Mouse (Mus musculus) G1E (cell line): ENCODE data around the gene Hnrnpul1. TPM values are rescaled to one million over a fixed set of nuclear protein-coding genes. Genes with fewer than 3 reads are reported as not detected.
"Not testable (repeated sequence)": the region's sequence is repeated elsewhere in the genome, so short reads cannot be mapped to it uniquely, and the experiment has no call there.

Source experiments
- ATAC-seq: 2 replicates; pipeline ENCODE4 v1.8.0; 2016; ENCODE audit warnings: mild to moderate bottlenecking; ENCODE audit not compliant: insufficient number of reproducible peaks, poor library complexity, low FRiP score, severe bottlenecking; ENCODE audit errors: extremely low read depth
- DNase-seq: peaks from one replicate; pipeline ENCODE4 v3.0.0; 2012; ENCODE audit warnings: low spot score
- H3K27me3 ChIP-seq: 2 replicates; pipeline ENCODE4 v1.6.1; 2012; ENCODE audit warnings: mild to moderate bottlenecking, low read length, inconsistent platforms; ENCODE audit not compliant: insufficient read depth
- H3K36me3 ChIP-seq: replicated peaks from 2 replicates; pipeline ENCODE3; 2012; ENCODE audit warnings: mild to moderate bottlenecking, inconsistent platforms
- H3K4me1 ChIP-seq: 2 replicates; pipeline ENCODE4 v1.6.1; 2012; ENCODE audit warnings: low read depth, low read length, inconsistent platforms, mixed read lengths; ENCODE audit not compliant: insufficient read depth
- H3K4me3 ChIP-seq: 2 replicates; pipeline ENCODE4 v1.5.1; 2012; ENCODE audit warnings: low read depth, mild to moderate bottlenecking, inconsistent platforms, low read length, moderate library complexity, mixed read lengths
- H3K9me3 ChIP-seq: replicated peaks from 2 replicates; pipeline ENCODE4 v1.6.1; 2012; ENCODE audit warnings: inconsistent platforms
- CTCF ChIP-seq: IDR thresholded peaks from 2 replicates; pipeline ENCODE4 v1.5.1; 2012; ENCODE audit warnings: low read depth, low read length, inconsistent platforms, mixed read lengths
- GATA1 ChIP-seq: IDR thresholded peaks from 2 replicates; pipeline ENCODE4 v1.6.1; 2012; ENCODE audit warnings: borderline replicate concordance, low read length, inconsistent platforms, mixed read lengths
- GATA2 ChIP-seq: IDR thresholded peaks from 2 replicates; pipeline ENCODE4 v1.6.1; 2012; ENCODE audit warnings: low read depth, low read length, inconsistent platforms, borderline replicate concordance
- POLR2AphosphoS5 ChIP-seq: IDR thresholded peaks from 2 replicates; pipeline ENCODE4 v1.6.1; 2012; ENCODE audit warnings: low read depth, low read length, inconsistent platforms; ENCODE audit not compliant: insufficient replicate concordance
- TAL1 ChIP-seq: conservative IDR thresholded peaks from 2 replicates; pipeline ENCODE4 v1.6.1; 2012; ENCODE audit warnings: low read depth, low read length, inconsistent platforms, mixed read lengths
- polyA plus RNA-seq: library from polyadenylated mRNA; stranded (reverse); fragments of >175 nt; gene quantifications from 2 replicates; pipeline ENCODE4 v1.2.3, GENCODE M21; 2012
- total RNA-seq, 2 experiments: library from RNA; stranded (forward) in 1 of 2; stranded (reverse) in 1 of 2; fragments of 200-1000 nt in 1 of 2; fragments of >200 nt in 1 of 2; fragmentation: Nextera tagmentation in 1 of 2; gene quantifications; 2 replicates each; pipeline ENCODE4 v1.2.3; 2014 to 2017

Hnrnpul1 gene
- total and polyA plus RNA-seq, 3 experiments = 116 to 382 (median 375) TPM

GRCm38 (mm10) chr7:25727800-25728199, 26.8 kb downstream of the Hnrnpul1 start:
- ATAC-seq = no peak
- no peaks in the 10 kb centered on the region for H3K27me3 ChIP-seq
- peaks cover 98% of the 10 kb centered on the region for H3K36me3 ChIP-seq
- H3K9me3 ChIP-seq = no peaks in the 10 kb centered on the region
- peaks cover 55% of the 10 kb centered on the region for H3K4me1 ChIP-seq
- TF ChIP-seq GATA1 (no peak), POLR2AphosphoS5 (no peak), TAL1 (no peak), CTCF (no peak), GATA2 (no peak)
- no peak overlapping the region for H3K4me3 ChIP-seq
- DNase-seq = no peak

- ATAC-seq (no peak), DNase-seq (no peak)
- H3K9me3 ChIP-seq = no peaks in the 10 kb centered on the region
- TF ChIP-seq TAL1 (no peak), POLR2AphosphoS5 (no peak), CTCF (no peak), GATA1 (no peak), GATA2 (no peak)
- no peak overlapping the region for H3K4me3 ChIP-seq
- peaks cover 93% of the 10 kb centered on the region for H3K36me3 ChIP-seq
- H3K4me1 ChIP-seq = peaks cover 64% of the 10 kb centered on the region
- H3K27me3 ChIP-seq = no peaks in the 10 kb centered on the region
Observed at GRCm38 (mm10) chr7:25725886-25726285, 28.7 kb downstream of the Hnrnpul1 start.

GRCm38 (mm10) chr7:25721776-25722175, 32.8 kb downstream of the Hnrnpul1 start:
- peaks cover 73% of the 10 kb centered on the region for H3K4me1 ChIP-seq
- DNase-seq, H3K27me3 ChIP-seq, H3K9me3 ChIP-seq, H3K4me3 ChIP-seq: not testable (repeated sequence)
- ATAC-seq = peak; percentile 28; the same call in 1 of the 2 replicates
- H3K36me3 ChIP-seq = peaks cover 80% of the 10 kb centered on the region

GRCm38 (mm10) chr7:25720760-25721159, 33.8 kb downstream of the Hnrnpul1 start:
- Histone ChIP-seq H3K4me1 (peaks cover 69% of the 10 kb centered on the region), H3K36me3 (peaks cover 80% of the 10 kb centered on the region), H3K4me3 (no peak overlapping the region), H3K27me3 (no peaks in the 10 kb centered on the region), H3K9me3 (no peaks in the 10 kb centered on the region)
- no peak for TF ChIP-seq POLR2AphosphoS5
- no peak for TF ChIP-seq GATA2
- no peak for TF ChIP-seq TAL1
- no peak for TF ChIP-seq GATA1
- no peak for TF ChIP-seq CTCF
- DNase-seq (no peak), ATAC-seq (no peak)

- DNase-seq (no peak), ATAC-seq (no peak)
- Histone ChIP-seq H3K36me3 (peaks cover 80% of the 10 kb centered on the region), H3K9me3 (no peaks in the 10 kb centered on the region), H3K4me3 (no peak overlapping the region; the same call in 1 of the 2 replicates), H3K4me1 (peaks cover 74% of the 10 kb centered on the region), H3K27me3 (no peaks in the 10 kb centered on the region)
- TF ChIP-seq GATA1 (no peak), POLR2AphosphoS5 (0 out of 2 replicates have a peak, but pooled peaks have one; percentile 29), CTCF (peak; percentile 97), GATA2 (no peak), TAL1 (no peak)
Observed at GRCm38 (mm10) chr7:25719761-25720610, 34.6 kb downstream of the Hnrnpul1 start.

GRCm38 (mm10) chr7:25718788-25719417, 35.7 kb downstream of the Hnrnpul1 start, which contains the start of gene Ccdc97:
TSS of gene Ccdc97 (minus strand) at chr7:25719088.
- Histone ChIP-seq H3K4me3 (peak within 1 kb of the TSS; percentile 74), H3K4me1 (peaks cover 76% of the 10 kb centered on the region), H3K27me3 (no peaks in the 10 kb centered on the region), H3K36me3 (peaks cover 80% of the 10 kb centered on the region), H3K9me3 (no peaks in the 10 kb centered on the region)
- TF ChIP-seq GATA2 = no peak
- 0 out of 2 replicates have a peak, but pooled peaks have one; percentile 84 for TF ChIP-seq POLR2AphosphoS5
- TF ChIP-seq CTCF = no peak
- no peak for TF ChIP-seq GATA1
- TF ChIP-seq TAL1 = no peak
- DNase-seq (peak; percentile 79), ATAC-seq (peak; percentile 71)
